Mouse (Mus musculus) brain, embryonic 14.5 days (tissue): ENCODE measurements at regions not wholly inside any gene's neighbourhood (a gene's known extent, or its start where the extent isn't known, plus 50 kb on each side); places are given as distances from the start of the nearest gene placed in this dataset.

Experiments used
- CTCF ChIP-seq: fragments of 200-500 bp; IDR thresholded peaks from 2 replicates; pipeline ENCODE4 v1.5.1; 2012; ENCODE audit warnings: inconsistent platforms, mild to moderate bottlenecking, moderate library complexity, borderline replicate concordance; ENCODE audit not compliant: insufficient read depth, insufficient read length; ENCODE audit errors: extremely low read depth
- POLR2A ChIP-seq: fragments of 200-500 bp; IDR thresholded peaks from 2 replicates; pipeline ENCODE4 v1.6.1; 2012; ENCODE audit warnings: mild to moderate bottlenecking, inconsistent platforms, borderline replicate concordance; ENCODE audit not compliant: poor library complexity, insufficient read depth, insufficient read length, severe bottlenecking; ENCODE audit errors: extremely low read depth

- TF ChIP-seq CTCF (no peak), POLR2A (no peak)
Observed at GRCm38 (mm10) chr5:82939786-82940185, 415.2 kb downstream of the Tecrl start.
